Mouse (Mus musculus) embryonic facial prominence, embryonic 13.5 days (tissue): ENCODE results near the gene Msi2. TPM values are rescaled to one million over a fixed set of nuclear protein-coding genes. Genes with fewer than 3 reads are reported as not detected.

ENCODE experiments used
- ATAC-seq: fragments of 200-750 bp; cut with Nextera tagmentation; 2 replicates; pipeline ENCODE4 v1.8.0; 2017; ENCODE audit warnings: low read depth; ENCODE audit not compliant: insufficient number of reproducible peaks, insufficient read depth, low FRiP score, low TSS enrichment
- H3K27ac ChIP-seq: fragments of 300-500 bp; sonication (generic); 2 replicates; pipeline ENCODE4 v1.5.1; 2015; ENCODE audit warnings: moderate library complexity, mild to moderate bottlenecking, inconsistent platforms
- H3K27me3 ChIP-seq: fragments of 300-500 bp; sonication (generic); 2 replicates; pipeline ENCODE4 v1.6.1; 2015; ENCODE audit warnings: mild to moderate bottlenecking, inconsistent platforms
- H3K36me3 ChIP-seq: fragments of 300-500 bp; sonication (generic); 2 replicates; pipeline ENCODE4 v1.6.1; 2015; ENCODE audit warnings: mild to moderate bottlenecking, inconsistent platforms
- H3K4me1 ChIP-seq: fragments of 300-500 bp; sonication (generic); 2 replicates; pipeline ENCODE4 v1.6.1; 2015; ENCODE audit warnings: inconsistent platforms
- H3K4me2 ChIP-seq: fragments of 300-500 bp; sonication (generic); 2 replicates; pipeline ENCODE4 v1.6.1; 2015; ENCODE audit warnings: moderate library complexity, mild to moderate bottlenecking, inconsistent platforms
- H3K4me3 ChIP-seq: fragments of 300-500 bp; sonication (generic); 2 replicates; pipeline ENCODE4 v1.5.1; 2015; ENCODE audit warnings: mild to moderate bottlenecking, inconsistent platforms
- H3K9ac ChIP-seq: fragments of 300-500 bp; sonication (generic); 2 replicates; pipeline ENCODE4 v1.6.1; 2015; ENCODE audit warnings: mild to moderate bottlenecking, inconsistent platforms
- H3K9me3 ChIP-seq: fragments of 300-500 bp; sonication (generic); 2 replicates; pipeline ENCODE4 v1.6.1; 2016; ENCODE audit warnings: inconsistent platforms
- WGBS: fragments of 180-500 bp; shearing (Covaris S2); methylation state at CpG from one replicate; pipeline ENCODE4 v1.1.7; 2015; ENCODE audit warnings: mixed read lengths; 5-methylcytosine and 5-hydroxymethylcytosine counted together
- polyA plus RNA-seq: library from polyadenylated mRNA; unstranded; fragments of >200 nt; fragmentation: Nextera tagmentation; extraction: Ambion mirVana; gene quantifications from 2 replicates; pipeline ENCODE4 v1.2.1, GENCODE M21; 2015

Msi2 gene
- polyA plus RNA-seq, 1 experiment from 2014 or later: 18.7 TPM

- peak overlapping the region; percentile 43 for H3K4me2 ChIP-seq
- WGBS: 16% methylated on average over 13 of the region's 13 CpGs
- no peak overlapping the region; the same call in 1 of the 2 replicates for H3K9ac ChIP-seq
- H3K4me1 ChIP-seq: peaks cover 77% of the 10 kb centered on the region
- H3K27me3 ChIP-seq: no peaks in the 10 kb centered on the region
- ATAC-seq: peak; percentile 53; the same call in 1 of the 2 replicates
- H3K9me3 ChIP-seq: no peaks in the 10 kb centered on the region
- H3K36me3 ChIP-seq: no peaks in the 10 kb centered on the region
- peak overlapping the region; percentile 4; the same call in 1 of the 2 replicates for H3K4me3 ChIP-seq
- peak overlapping the region; percentile 86 for H3K27ac ChIP-seq
Observed at GRCm38 (mm10) chr11:88582021-88582707, 136.1 kb downstream of the Msi2 start.

- Histone ChIP-seq H3K9ac (no peak overlapping the region), H3K27me3 (no peaks in the 10 kb centered on the region), H3K9me3 (no peaks in the 10 kb centered on the region), H3K27ac (peak overlapping the region; percentile 86; the same call in 1 of the 2 replicates), H3K4me3 (no peak overlapping the region), H3K4me1 (peaks cover 78% of the 10 kb centered on the region), H3K4me2 (no peak overlapping the region), H3K36me3 (no peaks in the 10 kb centered on the region)
- WGBS: 48% methylated on average over 7 of the region's 7 CpGs
- no peak for ATAC-seq
Observed at GRCm38 (mm10) chr11:88581375-88581774, 136.9 kb downstream of the Msi2 start.

DNA sequence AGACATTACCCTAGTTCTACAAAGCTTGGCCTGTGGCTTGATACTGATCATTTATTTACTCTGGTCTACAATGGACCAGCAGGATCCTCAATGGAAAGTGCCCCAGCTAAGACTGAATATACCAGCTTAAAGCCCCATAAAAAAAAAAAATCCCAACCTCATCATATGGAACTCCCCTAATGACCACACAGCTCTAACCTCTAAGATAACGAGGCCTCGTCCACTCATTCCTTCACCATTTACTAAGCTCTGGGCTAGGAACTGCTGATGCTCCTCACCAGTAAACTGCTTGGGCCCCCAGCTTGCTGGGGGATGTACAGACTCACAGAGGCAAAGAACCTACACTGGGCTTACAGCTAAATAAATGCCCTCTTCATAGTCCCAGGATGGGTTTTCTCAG, 139.6 kb downstream of the Msi2 start:
- Histone ChIP-seq H3K9ac (no peak overlapping the region), H3K4me2 (no peak overlapping the region), H3K4me3 (no peak overlapping the region), H3K9me3 (no peaks in the 10 kb centered on the region), H3K36me3 (no peaks in the 10 kb centered on the region), H3K27ac (no peak overlapping the region), H3K27me3 (no peaks in the 10 kb centered on the region), H3K4me1 (peaks cover 78% of the 10 kb centered on the region)
- ATAC-seq: no peak
- 86% methylated on average over 2 of the region's 2 CpGs for WGBS

- Histone ChIP-seq H3K4me1 (peaks cover 78% of the 10 kb centered on the region), H3K27me3 (no peaks in the 10 kb centered on the region), H3K36me3 (no peaks in the 10 kb centered on the region), H3K4me3 (no peak overlapping the region), H3K27ac (peak overlapping the region; percentile 60), H3K4me2 (0 out of 2 replicates have a peak overlapping the region, but pooled peaks have one; percentile 5), H3K9ac (no peak overlapping the region), H3K9me3 (no peaks in the 10 kb centered on the region)
- no peak for ATAC-seq
- 25% methylated on average over 7 of the region's 7 CpGs for WGBS
Observed at GRCm38 (mm10) chr11:88577076-88577475, 141.2 kb downstream of the Msi2 start.

GRCm38 (mm10) chr11:88576233-88576998, 141.9 kb downstream of the Msi2 start:
- Histone ChIP-seq H3K4me3 (no peak overlapping the region), H3K4me2 (0 out of 2 replicates have a peak overlapping the region, but pooled peaks have one; percentile 5), H3K9ac (no peak overlapping the region), H3K27ac (peak overlapping the region; percentile 60), H3K9me3 (no peaks in the 10 kb centered on the region), H3K27me3 (no peaks in the 10 kb centered on the region), H3K36me3 (no peaks in the 10 kb centered on the region), H3K4me1 (peaks cover 74% of the 10 kb centered on the region)
- WGBS: 65% methylated on average over 7 of the region's 7 CpGs
- no peak for ATAC-seq

- Histone ChIP-seq H3K4me2 (no peak overlapping the region), H3K27ac (no peak overlapping the region), H3K27me3 (no peaks in the 10 kb centered on the region), H3K9ac (no peak overlapping the region), H3K36me3 (no peaks in the 10 kb centered on the region), H3K9me3 (no peaks in the 10 kb centered on the region), H3K4me3 (no peak overlapping the region), H3K4me1 (peaks cover 67% of the 10 kb centered on the region)
- WGBS: 71% methylated on average over 4 of the region's 4 CpGs
- ATAC-seq: no peak
Observed at GRCm38 (mm10) chr11:88574575-88575360, 143.5 kb downstream of the Msi2 start.

GRCm38 (mm10) chr11:88573013-88573412, 145.3 kb downstream of the Msi2 start:
- WGBS: 70% methylated on average over 5 of the region's 5 CpGs
- H3K9me3 ChIP-seq: no peaks in the 10 kb centered on the region
- H3K4me3 ChIP-seq: no peak overlapping the region
- no peak overlapping the region for H3K4me2 ChIP-seq
- H3K27me3 ChIP-seq: no peaks in the 10 kb centered on the region
- no peak overlapping the region for H3K27ac ChIP-seq
- H3K36me3 ChIP-seq: no peaks in the 10 kb centered on the region
- no peak overlapping the region for H3K9ac ChIP-seq
- ATAC-seq: no peak
- H3K4me1 ChIP-seq: peaks cover 70% of the 10 kb centered on the region

- Histone ChIP-seq H3K4me2 (no peak overlapping the region), H3K36me3 (no peaks in the 10 kb centered on the region), H3K27ac (no peak overlapping the region), H3K9me3 (no peaks in the 10 kb centered on the region), H3K4me1 (peaks cover 66% of the 10 kb centered on the region), H3K9ac (no peak overlapping the region), H3K4me3 (no peak overlapping the region), H3K27me3 (no peaks in the 10 kb centered on the region)
- no peak for ATAC-seq
- WGBS: 44% methylated on average over 11 of the region's 11 CpGs
Observed at GRCm38 (mm10) chr11:88572461-88572860, 145.9 kb downstream of the Msi2 start.

- Histone ChIP-seq H3K4me1 (peaks cover 64% of the 10 kb centered on the region), H3K27me3 (no peaks in the 10 kb centered on the region), H3K36me3 (no peaks in the 10 kb centered on the region), H3K9ac (no peak overlapping the region), H3K27ac (no peak overlapping the region), H3K9me3 (no peaks in the 10 kb centered on the region), H3K4me3 (no peak overlapping the region), H3K4me2 (no peak overlapping the region)
- ATAC-seq: 0 out of 2 replicates have a peak, but pooled peaks have one; percentile 67
- 76% methylated on average over 6 of the region's 6 CpGs for WGBS
Observed at GRCm38 (mm10) chr11:88570715-88571202, 147.6 kb downstream of the Msi2 start.

- Histone ChIP-seq H3K9me3 (no peaks in the 10 kb centered on the region), H3K27ac (0 out of 2 replicates have a peak overlapping the region, but pooled peaks have one; percentile 23), H3K9ac (no peak overlapping the region), H3K36me3 (peaks cover 5% of the 10 kb centered on the region), H3K4me3 (no peak overlapping the region), H3K27me3 (no peaks in the 10 kb centered on the region), H3K4me1 (peaks cover 39% of the 10 kb centered on the region), H3K4me2 (no peak overlapping the region)
- 47% methylated on average over 20 of the region's 20 CpGs for WGBS
- no peak for ATAC-seq
Observed at GRCm38 (mm10) chr11:88566613-88567606, 151.4 kb downstream of the Msi2 start.
